Mouse (Mus musculus) MEL (cell line): ENCODE results near the gene Prickle1. TPM values are rescaled to one million over a fixed set of nuclear protein-coding genes. Genes with fewer than 3 reads are reported as not detected.

Source experiments
- DNase-seq: peaks from one replicate; pipeline ENCODE4 v3.0.0; 2011; ENCODE audit warnings: low read depth, low spot score
- H3K27ac ChIP-seq: 2 replicates; pipeline ENCODE4 v1.5.1; 2012; ENCODE audit warnings: low read depth, mild to moderate bottlenecking, control low read depth, low read length, moderate library complexity; ENCODE audit not compliant: control insufficient read depth
- H3K27me3 ChIP-seq, 2 experiments: fragments of 150-350 bp in 1 of 2; sonication (generic) in 1 of 2; 2 replicates each; pipeline ENCODE4 v1.6.1; 2012; ENCODE audit warnings: low read length in 2 of 2, mild to moderate bottlenecking in 2 of 2, improper control_type of control experiment in 1 of 2, moderate library complexity in 1 of 2; ENCODE audit not compliant: insufficient read depth in 2 of 2, control insufficient read depth in 1 of 2
- H3K36me3 ChIP-seq, 2 experiments: 2 replicates each; pipeline ENCODE4 v1.6.1; 2012 to 2014; ENCODE audit warnings: low read length in 2 of 2, improper control_type of control experiment in 1 of 2, inconsistent platforms in 1 of 2, mild to moderate bottlenecking in 1 of 2; ENCODE audit not compliant: insufficient read depth in 2 of 2, control insufficient read depth in 1 of 2
- H3K4me1 ChIP-seq, 2 experiments: fragments of 150-350 bp in 1 of 2; sonication (generic) in 1 of 2; 2 replicates each; pipeline ENCODE4 v1.6.1; 2012; ENCODE audit warnings: low read length in 2 of 2, improper control_type of control experiment in 1 of 2, mild to moderate bottlenecking in 1 of 2; ENCODE audit not compliant: insufficient read depth in 2 of 2, control insufficient read depth in 1 of 2
- H3K4me3 ChIP-seq, 2 experiments: fragments of 150-350 bp in 1 of 2; sonication (generic) in 1 of 2; 2 replicates each; pipeline ENCODE4 v1.5.1; 2012; ENCODE audit warnings: low read depth in 2 of 2, low read length in 2 of 2, mild to moderate bottlenecking in 2 of 2, moderate library complexity in 2 of 2, control low read depth in 1 of 2, improper control_type of control experiment in 1 of 2; ENCODE audit not compliant: control insufficient read depth in 1 of 2, insufficient read depth in 1 of 2
- H3K79me2 ChIP-seq: 2 replicates; pipeline ENCODE4 v1.6.1; 2012; ENCODE audit warnings: mild to moderate bottlenecking, low read length, moderate library complexity; ENCODE audit not compliant: control insufficient read depth, poor library complexity, insufficient read depth
- H3K9ac ChIP-seq: 2 replicates; pipeline ENCODE4 v1.6.1; 2012; ENCODE audit warnings: low read depth, mild to moderate bottlenecking, control low read depth, low read length, moderate library complexity; ENCODE audit not compliant: control insufficient read depth, poor library complexity, severe bottlenecking
- H3K9me3 ChIP-seq: fragments of 150-350 bp; sonication (generic); replicated peaks from 2 replicates; pipeline ENCODE4 v1.6.1; 2012; ENCODE audit warnings: mild to moderate bottlenecking, low read length, improper control_type of control experiment, moderate library complexity; ENCODE audit not compliant: insufficient read depth
- CHD1 ChIP-seq: IDR thresholded peaks from 2 replicates; pipeline ENCODE4 v1.6.1; 2012; ENCODE audit warnings: low read depth, mild to moderate bottlenecking, inconsistent platforms, low read length, improper control_type of control experiment
- CHD2 ChIP-seq: IDR thresholded peaks from 2 replicates; pipeline ENCODE4 v1.6.1; 2011; ENCODE audit warnings: low read length, improper control_type of control experiment
- ELF1 ChIP-seq: IDR thresholded peaks from 2 replicates; pipeline ENCODE4 v1.6.1; 2014; ENCODE audit warnings: low read depth, mild to moderate bottlenecking, inconsistent platforms, low read length, improper control_type of control experiment, moderate library complexity
- ETS1 ChIP-seq: IDR thresholded peaks from 2 replicates; pipeline ENCODE4 v1.6.1; 2012; ENCODE audit warnings: low read depth, mild to moderate bottlenecking, inconsistent platforms, low read length, improper control_type of control experiment, moderate library complexity
- GATA1 ChIP-seq: IDR thresholded peaks from 2 replicates; pipeline ENCODE4 v1.6.1; 2011; ENCODE audit warnings: low read depth, low read length, improper control_type of control experiment
- HCFC1 ChIP-seq: IDR thresholded peaks from 2 replicates; pipeline ENCODE4 v1.6.1; 2012; ENCODE audit warnings: low read depth, mild to moderate bottlenecking, inconsistent platforms, low read length, improper control_type of control experiment, moderate library complexity
- KAT2A ChIP-seq: conservative IDR thresholded peaks from 2 replicates; pipeline ENCODE4 v1.6.1; 2012; ENCODE audit warnings: low read depth, low read length, improper control_type of control experiment, inconsistent platforms
- MAX ChIP-seq: IDR thresholded peaks from 2 replicates; pipeline ENCODE4 v1.6.1; 2011; ENCODE audit warnings: low read length, improper control_type of control experiment
- NELFE ChIP-seq: IDR thresholded peaks from 2 replicates; pipeline ENCODE4 v1.6.1; 2011; ENCODE audit warnings: low read depth, low read length, improper control_type of control experiment
- NRF1 ChIP-seq: IDR thresholded peaks from 2 replicates; pipeline ENCODE4 v1.6.1; 2014; ENCODE audit warnings: low read depth, mild to moderate bottlenecking, inconsistent platforms, low read length, improper control_type of control experiment, moderate library complexity; ENCODE audit not compliant: poor library complexity, insufficient read depth, severe bottlenecking
- POLR2A ChIP-seq, 2 experiments: IDR thresholded peaks; 2 replicates each; pipeline ENCODE4 v1.6.1; 2011 to 2012; ENCODE audit warnings: low read length in 2 of 2, mild to moderate bottlenecking in 2 of 2, control low read depth in 1 of 2, improper control_type of control experiment in 1 of 2, low read depth in 1 of 2, moderate library complexity in 1 of 2; ENCODE audit not compliant: control insufficient read depth in 1 of 2, insufficient read depth in 1 of 2, poor library complexity in 1 of 2
- POLR2AphosphoS2 ChIP-seq: IDR thresholded peaks from 2 replicates; pipeline ENCODE4 v1.6.1; 2011; ENCODE audit warnings: low read length, improper control_type of control experiment
- SMC3 ChIP-seq: IDR thresholded peaks from 2 replicates; pipeline ENCODE4 v1.6.1; 2011; ENCODE audit warnings: low read depth, low read length, improper control_type of control experiment
- TAL1 ChIP-seq: IDR thresholded peaks from 2 replicates; pipeline ENCODE4 v1.6.1; 2012; ENCODE audit warnings: mild to moderate bottlenecking, inconsistent platforms, low read length, moderate library complexity, mixed read lengths
- TBP ChIP-seq: IDR thresholded peaks from 2 replicates; pipeline ENCODE4 v1.8.0; 2011; ENCODE audit warnings: low read depth, low read length, improper control_type of control experiment
- USF2 ChIP-seq, 2 experiments: IDR thresholded peaks; 2 replicates each; pipeline ENCODE4 v1.6.1; 2011 to 2012; ENCODE audit warnings: improper control_type of control experiment in 2 of 2, low read length in 2 of 2, borderline replicate concordance in 1 of 2, inconsistent platforms in 1 of 2, low read depth in 1 of 2, mild to moderate bottlenecking in 1 of 2; ENCODE audit not compliant: insufficient read depth in 1 of 2
- ZC3H11A ChIP-seq: IDR thresholded peaks from 2 replicates; pipeline ENCODE4 v1.6.1; 2012; ENCODE audit warnings: low read depth, mild to moderate bottlenecking, inconsistent platforms, low read length, improper control_type of control experiment
- ZMIZ1 ChIP-seq: IDR thresholded peaks from 2 replicates; pipeline ENCODE4 v1.6.1; 2012; ENCODE audit warnings: low read depth, mild to moderate bottlenecking, inconsistent platforms, low read length, improper control_type of control experiment, moderate library complexity
- polyA plus RNA-seq, 2 experiments: library from polyadenylated mRNA; stranded (reverse) in 1 of 2; unstranded in 1 of 2; fragments of >175 nt in 1 of 2; fragments of >200 nt in 1 of 2; gene quantifications; 2 replicates each; pipeline versions ENCODE4 v1.2.1 to v1.2.4; 2012; ENCODE audit warnings: low replicate concordance in 2 of 2, low read depth in 1 of 2; ENCODE audit not compliant: insufficient read length in 2 of 2, insufficient read depth in 1 of 2, missing spikeins in 1 of 2
- total RNA-seq: library from RNA; depleted of rRNA; stranded (reverse); fragments of 300-350 nt; gene quantifications from 2 replicates; pipeline ENCODE4 v1.2.3, GENCODE M21; 2012

The Prickle1 gene
- total and polyA plus RNA-seq, 3 experiments: 0.08 TPM; not detected in 2

DNA sequence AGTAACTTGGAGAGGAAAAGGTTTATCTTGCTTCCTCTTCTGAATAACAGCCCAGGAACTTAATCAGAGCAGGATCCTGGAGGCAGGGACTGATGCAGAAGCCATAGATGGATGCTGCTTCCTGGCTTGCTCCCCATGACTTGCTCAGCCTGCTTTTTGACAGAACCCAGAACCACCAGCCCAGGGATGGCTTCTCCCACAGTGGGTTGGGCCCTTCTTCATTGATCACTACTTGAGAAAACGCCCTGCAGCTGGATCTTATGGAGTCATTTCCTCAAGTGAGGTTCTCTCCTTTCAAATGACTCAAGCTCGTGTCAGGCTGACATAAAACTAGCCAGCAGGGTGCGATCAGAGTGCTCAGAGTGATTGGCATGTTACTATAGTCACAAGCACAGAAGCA is 19.3 kb upstream of the Prickle1 start:
- Histone ChIP-seq H3K9ac (no peak overlapping the region), H3K9me3 (no peaks in the 10 kb centered on the region), H3K36me3 (no peaks in the 10 kb centered on the region), H3K4me1 (no peaks in the 10 kb centered on the region), H3K79me2 (no peaks in the 10 kb centered on the region), H3K4me3 (no peak overlapping the region), H3K27ac (no peak overlapping the region), H3K27me3 (no peaks in the 10 kb centered on the region)
- DNase-seq: no peak
- no peak for TF ChIP-seq TBP
- no peak for TF ChIP-seq POLR2AphosphoS2
- TF ChIP-seq GATA1: no peak
- TF ChIP-seq ZMIZ1: no peak
- no peak for TF ChIP-seq SMC3
- TF ChIP-seq CHD2: no peak
- no peak for TF ChIP-seq HCFC1
- TF ChIP-seq TAL1: no peak
- no peak for TF ChIP-seq MAX
- no peak for TF ChIP-seq NELFE
- no peak for TF ChIP-seq ELF1
- no peak for TF ChIP-seq ETS1
- TF ChIP-seq NRF1: no peak
- TF ChIP-seq ZC3H11A: no peak
- no peak for TF ChIP-seq USF2 (IDR thresholded peaks at IDR 0.05; ENCODE audit: borderline replicate concordance in 1 of 2, insufficient read depth in 1 of 2, low read depth in 1 of 2, low read length in 2 of 2)
- TF ChIP-seq CHD1: no peak
- no peak for TF ChIP-seq KAT2A
- no peak for TF ChIP-seq POLR2A (IDR thresholded peaks at IDR 0.05; ENCODE audit: control insufficient read depth in 1 of 2, insufficient read depth in 1 of 2, low read depth in 1 of 2, low read length in 2 of 2, poor library complexity in 1 of 2)

DNA sequence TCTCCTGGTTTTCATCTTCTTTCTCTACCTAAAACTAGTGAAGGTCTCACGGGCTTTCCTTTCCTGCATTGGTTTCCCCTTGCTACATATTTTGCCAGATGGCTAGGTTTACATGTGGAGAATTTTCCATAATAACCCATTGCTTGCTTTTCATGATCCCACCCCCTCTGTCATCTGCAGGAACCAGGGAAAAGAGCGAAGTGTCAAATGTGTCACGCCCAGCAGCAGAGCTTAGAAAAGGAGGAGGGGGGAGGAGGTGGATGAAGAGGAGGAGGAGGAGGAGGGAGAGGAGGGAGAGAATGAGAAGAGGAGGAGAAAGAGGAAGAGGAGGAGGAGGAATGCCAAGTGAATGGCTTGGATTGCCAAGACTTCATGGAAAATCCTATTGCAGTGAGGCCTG is 17.9 kb upstream of the Prickle1 start:
- H3K9ac ChIP-seq: no peak overlapping the region
- no peaks in the 10 kb centered on the region for H3K4me1 ChIP-seq
- no peaks in the 10 kb centered on the region for H3K27me3 ChIP-seq
- no peak overlapping the region for H3K4me3 ChIP-seq
- H3K27ac ChIP-seq: no peak overlapping the region
- no peaks in the 10 kb centered on the region for H3K36me3 ChIP-seq
- no peak for DNase-seq
- no peaks in the 10 kb centered on the region for H3K9me3 ChIP-seq
- no peak for TF ChIP-seq TBP
- no peak for TF ChIP-seq NELFE
- no peaks in the 10 kb centered on the region for H3K79me2 ChIP-seq
